Mouse (Mus musculus): ENCODE measurements around the gene Olfr1043. TPM values are rescaled to one million over a fixed set of nuclear protein-coding genes. Genes with fewer than 3 reads are reported as not detected.
"Not testable (repeated sequence)": the region's sequence is repeated elsewhere in the genome, so short reads cannot be mapped to it uniquely, and the experiment has no call there.

The Olfr1043 gene
- not detected for total RNA-seq (2021)
- long read RNA-seq, experiment 1 = 0 reads
- long read RNA-seq, experiment 2 = 0 reads

GRCm38 (mm10) chr2:86167422-86167821 lies at the start of gene Olfr1043:
TSS of gene Olfr1043 (minus strand) at chr2:86167522.
- DNase-seq = no peak
- intact Hi-C loops (cut with DNase I; ENCODE audit: low total_unique reads) = no loop called here

GRCm38 (mm10) chr2:86202909-86203308 lies 35.6 kb upstream of the Olfr1043 start, which contains the start of gene Olfr1045:
TSS of gene Olfr1045 (minus strand) at chr2:86203009.
- intact Hi-C loops (cut with DNase I; ENCODE audit: low total_unique reads) = no loop called here
- no peak for DNase-seq

GRCm38 (mm10) chr2:86195863-86196262 lies 28.5 kb upstream of the Olfr1043 start:
- intact Hi-C loops (cut with DNase I; ENCODE audit: low total_unique reads) = no loop called here
- no peak for DNase-seq

GRCm38 (mm10) chr2:86185583-86185982 lies 18.3 kb upstream of the Olfr1043 start, which contains the start of gene Olfr52:
TSS of gene Olfr52 (minus strand) at chr2:86185683.
- DNase-seq = no peak
- intact Hi-C loops (cut with DNase I; ENCODE audit: low total_unique reads) = no loop called here

GRCm38 (mm10) chr2:86179950-86180349 lies 12.6 kb upstream of the Olfr1043 start:
- no peak for DNase-seq
- intact Hi-C loops (cut with DNase I; ENCODE audit: low total_unique reads) = no loop called here

DNA sequence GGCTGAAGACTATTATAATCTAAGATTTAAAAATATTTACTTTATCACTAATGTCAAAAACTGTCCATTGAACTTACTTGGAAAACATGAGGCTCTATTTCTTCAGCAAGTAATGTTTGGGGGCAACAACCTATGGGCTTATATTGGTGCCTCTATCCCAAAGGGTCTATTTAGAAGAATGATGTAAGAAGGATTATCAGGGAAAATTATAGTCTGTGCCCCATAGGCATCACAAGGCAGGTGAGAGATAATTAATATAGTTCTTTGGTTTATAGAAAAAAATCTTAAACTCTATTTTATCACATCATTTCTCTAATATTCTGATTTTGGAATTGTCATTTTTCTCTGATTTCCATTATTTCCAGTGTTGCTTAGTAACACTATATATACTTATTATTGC lies 10.4 kb upstream of the Olfr1043 start, which contains the start of gene Olfr1044:
Gene Olfr1044 (minus strand): TSS at position 101 of the 400 bp plus-strand sequence.
- intact Hi-C loops (cut with DNase I; ENCODE audit: low total_unique reads) = no loop called here

DNA sequence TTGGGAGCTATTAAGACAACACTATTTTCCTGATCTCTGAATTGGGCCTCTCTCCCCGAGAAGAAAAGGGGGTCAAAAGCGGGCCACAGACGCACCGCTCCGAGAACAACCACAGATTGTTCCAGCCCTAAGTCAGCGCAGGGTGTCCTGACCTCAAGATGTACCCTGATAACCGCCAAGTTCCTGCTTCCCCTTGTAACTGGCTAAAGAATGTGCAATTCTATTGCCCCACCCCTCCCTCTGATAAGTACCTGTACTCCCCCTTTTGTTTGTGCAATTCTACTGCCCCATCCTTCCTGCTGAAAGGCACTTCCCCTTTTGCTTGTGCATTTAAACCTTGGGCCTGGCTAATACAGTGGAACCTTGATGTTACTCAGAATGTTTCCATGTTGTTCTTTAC lies 8.1 kb upstream of the Olfr1043 start:
- intact Hi-C loops (cut with DNase I; ENCODE audit: low total_unique reads); DNase-seq: not testable (repeated sequence)

More for the DNA sequence above, 10.4 kb upstream of the Olfr1043 start, which contains the start of gene Olfr1044:
- DNase-seq = no peak

- intact Hi-C loops (cut with DNase I; ENCODE audit: low total_unique reads) = no loop called here
- DNase-seq = no peak
Observed at GRCm38 (mm10) chr2:86161738-86162137, 5.6 kb downstream of the Olfr1043 start, which contains the start of gene Olfr1042. TSS of gene Olfr1042 (minus strand) at chr2:86161838.

DNA sequence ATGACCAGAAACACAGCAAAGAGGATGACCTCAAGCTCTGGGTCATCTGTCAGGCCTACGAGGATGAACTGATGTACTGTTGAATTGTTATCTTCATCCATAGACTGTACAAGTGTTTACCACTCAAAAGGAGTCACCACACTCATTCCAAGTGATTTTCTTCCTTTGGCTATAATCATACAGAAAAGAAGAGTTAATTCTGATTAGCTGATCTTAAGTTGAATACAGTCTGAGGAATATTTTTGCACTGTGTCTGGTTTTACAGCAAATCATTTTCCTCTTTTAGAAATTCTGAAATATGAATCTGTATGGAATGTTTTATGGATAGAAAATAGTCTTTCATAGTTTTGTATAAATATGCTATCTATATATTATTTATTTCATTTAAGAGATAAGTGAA lies 20.7 kb downstream of the Olfr1043 start, which contains the start of gene Olfr1040:
Gene Olfr1040 (minus strand): TSS at position 101 of the 400 bp plus-strand sequence.
- intact Hi-C loops (cut with DNase I; ENCODE audit: low total_unique reads) = no loop called here
- DNase-seq = no peak

- DNase-seq = no peak
- intact Hi-C loops (cut with DNase I; ENCODE audit: low total_unique reads) = no loop called here
Observed at GRCm38 (mm10) chr2:86135828-86136227, 31.5 kb downstream of the Olfr1043 start, which contains the start of gene Olfr1039. TSS of gene Olfr1039 (minus strand) at chr2:86135928.

Other genes with a start within 250 kb of the Olfr1043 start
- not detected for gene Olfr1026, start 246.0 kb downstream of the Olfr1043 start, total RNA-seq (2021)
- not detected for gene Olfr1028, start 217.1 kb downstream of the Olfr1043 start, total RNA-seq (2021)
- not detected for gene Olfr1029, start 193.6 kb downstream of the Olfr1043 start, total RNA-seq (2021)
- not detected for gene Olfr1030, start 188.2 kb downstream of the Olfr1043 start, total RNA-seq (2021)
- not detected for gene Olfr1031, start 177.2 kb downstream of the Olfr1043 start, total RNA-seq (2021)
- not detected for gene Olfr1032, start 162.0 kb downstream of the Olfr1043 start, total RNA-seq (2021)
- under 1 TPM in 1 of 2 experiments, not detected in 1; 0.64 TPM for gene Olfr1033, start 146.9 kb downstream of the Olfr1043 start, total RNA-seq (2021)
- not detected for gene Olfr1034, start 121.7 kb downstream of the Olfr1043 start, total RNA-seq (2021)
- gene Olfr1036, start 93.5 kb downstream of the Olfr1043 start, total RNA-seq (2021) = not detected
- gene Olfr1037, start 80.1 kb downstream of the Olfr1043 start, total RNA-seq (2021) = not detected
- not detected for gene Olfr1039, start 31.6 kb downstream of the Olfr1043 start, total RNA-seq (2021)
- gene Olfr1040, start 20.8 kb downstream of the Olfr1043 start, total RNA-seq (2021) = not detected
- gene Olfr1042, start 5.7 kb downstream of the Olfr1043 start, total RNA-seq (2021) = not detected
- not detected for gene Olfr1044, start 10.3 kb upstream of the Olfr1043 start, total RNA-seq (2021)
- not detected for gene Olfr52, start 18.2 kb upstream of the Olfr1043 start, total RNA-seq (2021)
- gene Olfr1045, start 35.5 kb upstream of the Olfr1043 start, total RNA-seq (2021) = not detected
- gene Olfr1046, start 51.8 kb upstream of the Olfr1043 start, total RNA-seq (2021) = not detected
- not detected for gene Olfr1047, start 63.9 kb upstream of the Olfr1043 start, total RNA-seq (2021)
- not detected for gene Olfr1048, start 72.8 kb upstream of the Olfr1043 start, total RNA-seq (2021)
- gene Olfr1049, start 90.8 kb upstream of the Olfr1043 start, total RNA-seq (2021) = not detected
- gene Olfr1051, start 111.6 kb upstream of the Olfr1043 start, total RNA-seq (2021) = not detected
- gene Olfr1052, start 124.9 kb upstream of the Olfr1043 start, total RNA-seq (2021) = not detected
- not detected for gene Olfr1053, start 147.8 kb upstream of the Olfr1043 start, total RNA-seq (2021)
- not detected for gene Olfr1054, start 167.9 kb upstream of the Olfr1043 start, total RNA-seq (2021)
- not detected for gene Olfr1055, start 182.8 kb upstream of the Olfr1043 start, total RNA-seq (2021)
- gene Olfr1056, start 194.9 kb upstream of the Olfr1043 start, total RNA-seq (2021) = not detected
- not detected for gene Olfr1057, start 210.9 kb upstream of the Olfr1043 start, total RNA-seq (2021)
- gene Olfr1058, start 221.0 kb upstream of the Olfr1043 start, total RNA-seq (2021) = not detected
- not detected for gene Olfr1061, start 246.5 kb upstream of the Olfr1043 start, total RNA-seq (2021)